Mouse (Mus musculus): ENCODE data around the gene Arpc1b. TPM values are rescaled to one million over a fixed set of nuclear protein-coding genes. Genes with fewer than 3 reads are reported as not detected.
"Not testable (repeated sequence)": the region's sequence is repeated elsewhere in the genome, so short reads cannot be mapped to it uniquely, and the experiment has no call there.

Arpc1b gene
- polyA plus RNA-seq, 1 experiment from 2014 or later: 49.3 TPM

DNA sequence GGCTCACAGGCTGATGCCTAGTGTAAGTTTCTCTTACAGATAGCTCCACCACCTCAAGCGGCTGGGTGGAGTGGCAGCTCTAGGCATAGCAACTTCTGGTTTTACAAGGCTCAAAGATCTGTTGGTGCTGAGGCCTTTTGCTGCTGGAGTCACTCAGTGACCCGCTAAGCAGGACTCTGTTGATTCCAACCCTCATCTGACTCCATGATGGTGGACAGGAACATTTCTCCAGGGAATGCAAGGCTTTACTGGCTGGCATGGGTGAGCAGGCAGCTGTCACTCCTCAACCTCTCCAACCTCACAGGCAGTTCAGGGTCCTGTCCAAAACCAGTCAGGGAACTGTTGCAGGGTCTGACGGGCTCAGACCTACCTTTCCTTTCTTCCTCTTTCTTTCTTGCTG lies 17.0 kb downstream of the Arpc1b start:
- Histone ChIP-seq H3K36me3 (ENCODE audit: control insufficient read depth, insufficient read depth, low read length) (peaks cover 30% of the 10 kb centered on the region), H3K27me3 (ENCODE audit: control insufficient read depth, insufficient read depth, low read length) (no peaks in the 10 kb centered on the region), H3K27ac (ENCODE audit: low read depth, low read length) (no peak overlapping the region), H3K4me2 (replicated peaks; ENCODE audit: low read depth, low read length) (no peak overlapping the region), H3K9me3 (ENCODE audit: control insufficient read depth, low read length) (no peaks in the 10 kb centered on the region), H3K4me3 (ENCODE audit: low read depth, low read length) (no peak overlapping the region), H3K9ac (ENCODE audit: low read depth, low read length) (no peak overlapping the region), H3K4me1 (replicated peaks; ENCODE audit: control insufficient read depth, insufficient read depth, low read length) (no peaks in the 10 kb centered on the region)
- no peak for ATAC-seq (ENCODE audit: low FRiP score)
- DNase-seq (ENCODE audit: low spot score): no peak
- WGBS: 95% methylated on average over 3 of the region's 3 CpGs

DNA sequence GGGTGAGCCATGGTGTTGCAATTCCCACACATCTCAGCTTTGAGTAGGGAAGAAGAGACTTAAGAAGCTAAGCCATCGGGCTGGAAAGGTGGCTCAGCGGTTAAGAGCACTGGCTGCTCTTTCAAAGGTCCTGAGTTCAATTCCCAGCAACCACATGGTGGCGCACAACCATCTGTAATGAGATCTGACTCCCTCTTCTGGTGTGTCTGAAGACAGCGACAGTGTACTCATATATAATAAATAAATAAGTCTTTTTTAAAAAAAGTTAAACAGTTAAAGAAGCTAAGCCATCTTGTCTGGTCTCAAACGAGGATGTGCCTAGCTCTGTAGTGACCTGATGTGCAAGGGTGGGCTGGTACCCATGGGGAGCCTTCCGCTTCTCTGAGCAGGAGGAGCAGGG lies 19.3 kb downstream of the Arpc1b start:
- H3K4me3 ChIP-seq (ENCODE audit: low read depth, low read length); DNase-seq (ENCODE audit: low spot score); H3K4me2 ChIP-seq (replicated peaks; ENCODE audit: low read depth, low read length); H3K27me3 ChIP-seq (ENCODE audit: control insufficient read depth, insufficient read depth, low read length); H3K27ac ChIP-seq (ENCODE audit: low read depth, low read length); ATAC-seq (ENCODE audit: low FRiP score); H3K9ac ChIP-seq (ENCODE audit: low read depth, low read length); H3K4me1 ChIP-seq (replicated peaks; ENCODE audit: control insufficient read depth, insufficient read depth, low read length); H3K9me3 ChIP-seq (ENCODE audit: control insufficient read depth, low read length): not testable (repeated sequence)
- 95% methylated on average over 6 of the region's 6 CpGs for WGBS
- peaks cover 27% of the 10 kb centered on the region for H3K36me3 ChIP-seq (ENCODE audit: control insufficient read depth, insufficient read depth, low read length)

DNA sequence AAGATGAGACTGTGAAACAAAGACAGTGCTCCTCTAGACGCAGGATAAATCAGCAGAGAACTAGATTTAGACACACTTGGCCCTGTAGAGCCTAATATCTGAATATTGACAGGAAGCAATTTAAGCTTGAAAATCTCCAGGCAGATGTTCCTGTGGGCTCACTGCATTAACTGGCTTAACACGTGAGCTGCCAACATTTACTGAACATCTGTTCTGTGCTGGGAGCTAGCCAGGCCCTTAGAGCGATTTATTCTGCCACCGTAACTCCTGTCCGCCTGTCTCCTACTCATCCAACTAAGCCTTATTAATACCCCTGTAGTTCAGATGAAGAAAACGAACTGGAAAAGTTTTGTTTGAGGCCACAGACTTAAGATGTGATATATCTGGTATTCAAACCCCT lies 24.8 kb downstream of the Arpc1b start:
- Histone ChIP-seq H3K4me3 (ENCODE audit: low read depth, low read length) (peak overlapping the region; percentile 94), H3K4me1 (replicated peaks; ENCODE audit: control insufficient read depth, insufficient read depth, low read length) (peaks cover 5% of the 10 kb centered on the region), H3K27ac (ENCODE audit: low read depth, low read length) (no peak overlapping the region), H3K27me3 (ENCODE audit: control insufficient read depth, insufficient read depth, low read length) (no peaks in the 10 kb centered on the region), H3K9ac (ENCODE audit: low read depth, low read length) (peak overlapping the region; percentile 77), H3K4me2 (replicated peaks; ENCODE audit: low read depth, low read length) (peak overlapping the region; percentile 69), H3K36me3 (ENCODE audit: control insufficient read depth, insufficient read depth, low read length) (peaks cover 15% of the 10 kb centered on the region; the same call in 1 of the 2 replicates), H3K9me3 (ENCODE audit: control insufficient read depth, low read length) (no peaks in the 10 kb centered on the region)
- 25% methylated on average over 6 of the region's 6 CpGs for WGBS
- DNase-seq (ENCODE audit: low spot score): no peak
- ATAC-seq (ENCODE audit: low FRiP score): no peak

DNA sequence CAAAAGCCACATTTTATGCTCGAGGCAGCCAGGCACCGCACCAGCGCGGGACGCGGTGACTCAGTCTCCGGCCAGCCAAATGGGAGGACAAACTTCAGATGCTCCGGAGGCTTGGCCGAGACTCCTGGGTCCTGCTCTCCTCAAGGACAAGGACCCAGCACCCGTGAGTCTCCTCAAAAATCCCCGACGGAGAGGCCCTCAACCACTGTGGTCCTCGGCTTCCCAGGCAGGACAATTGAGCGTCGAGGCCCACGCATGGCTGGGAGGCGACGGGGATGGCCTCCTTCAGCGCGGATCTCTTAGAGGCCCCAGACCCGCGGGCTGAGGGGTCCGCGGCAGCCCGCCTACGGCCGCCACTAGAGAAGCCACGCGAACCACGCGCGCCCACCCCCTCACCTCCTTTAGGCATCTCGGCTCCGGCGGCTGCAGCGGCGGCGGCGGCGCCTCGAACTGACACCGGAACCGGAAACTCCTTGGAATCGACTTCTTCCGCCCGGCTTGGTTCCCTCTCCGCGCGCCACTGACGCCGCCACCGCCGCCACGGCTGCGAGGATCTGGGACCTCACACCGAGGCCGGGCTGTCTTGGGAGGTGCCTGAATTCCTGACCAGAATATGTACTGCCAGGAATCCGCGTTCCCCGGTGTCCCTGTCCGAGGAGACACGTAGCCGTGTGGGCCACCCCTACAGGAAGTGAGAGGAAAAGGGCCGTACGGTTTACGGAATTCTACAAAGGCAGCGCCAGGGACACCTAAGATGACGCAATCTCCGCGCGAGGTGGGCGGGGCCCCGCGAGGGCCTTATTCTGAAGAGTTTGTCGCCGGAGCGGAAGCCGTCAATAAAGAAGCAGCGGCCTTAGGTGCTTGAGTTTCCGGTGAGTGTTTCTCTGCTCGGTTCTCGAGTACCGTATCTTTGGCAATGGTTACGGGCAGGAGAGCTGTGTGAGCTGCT lies 25.8 kb downstream of the Arpc1b start, which contains the start of the genes Pdap1 and Bud31:
Gene Pdap1 (minus strand): TSS at position 668 of the 949 bp plus-strand sequence.
Gene Bud31 (plus strand): TSS at position 792 of the 949 bp plus-strand sequence.
- Histone ChIP-seq H3K36me3 (ENCODE audit: control insufficient read depth, insufficient read depth, low read length) (0 out of 2 replicates have a peak, but pooled peaks cover 7% of the 10 kb centered on the region), H3K9me3 (ENCODE audit: control insufficient read depth, low read length) (no peaks in the 10 kb centered on the region), H3K4me3 (ENCODE audit: low read depth, low read length) (peak within 1 kb of the TSS; percentile 94), H3K9ac (ENCODE audit: low read depth, low read length) (peak within 1 kb of the TSS; percentile 77), H3K27ac (ENCODE audit: low read depth, low read length) (peak within 1 kb of the TSS; percentile 75), H3K27me3 (ENCODE audit: control insufficient read depth, insufficient read depth, low read length) (no peaks in the 10 kb centered on the region), H3K4me2 (replicated peaks; ENCODE audit: low read depth, low read length) (peak within 1 kb of the TSS; percentile 69), H3K4me1 (replicated peaks; ENCODE audit: control insufficient read depth, insufficient read depth, low read length) (peaks cover 5% of the 10 kb centered on the region)
- DNase-seq (ENCODE audit: low spot score) (peak; percentile 95), ATAC-seq (ENCODE audit: low FRiP score) (peak; percentile 92)
- under 1% methylated on average over 82 of the region's 84 CpGs for WGBS

DNA sequence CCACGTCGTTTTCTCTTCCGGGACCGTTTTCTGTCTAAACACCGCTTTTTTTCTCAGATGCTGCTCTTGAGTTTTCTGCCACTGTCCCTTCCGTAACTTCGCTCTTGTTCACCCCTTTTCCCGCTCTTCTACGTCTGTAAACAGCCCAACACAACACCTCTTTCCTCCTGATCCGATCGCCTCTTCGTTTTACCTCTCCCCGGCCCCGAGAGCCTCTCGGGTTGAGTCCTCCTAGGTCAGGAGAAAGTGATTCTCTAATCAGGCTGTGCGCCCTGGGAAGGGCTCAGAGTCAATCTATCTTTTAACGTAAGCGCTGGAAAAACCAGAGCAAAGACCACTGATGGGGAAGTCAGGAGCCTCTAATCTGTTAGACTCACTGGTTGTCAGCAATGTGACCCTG lies 26.6 kb downstream of the Arpc1b start:
- ATAC-seq (ENCODE audit: low FRiP score): no peak

DNA sequence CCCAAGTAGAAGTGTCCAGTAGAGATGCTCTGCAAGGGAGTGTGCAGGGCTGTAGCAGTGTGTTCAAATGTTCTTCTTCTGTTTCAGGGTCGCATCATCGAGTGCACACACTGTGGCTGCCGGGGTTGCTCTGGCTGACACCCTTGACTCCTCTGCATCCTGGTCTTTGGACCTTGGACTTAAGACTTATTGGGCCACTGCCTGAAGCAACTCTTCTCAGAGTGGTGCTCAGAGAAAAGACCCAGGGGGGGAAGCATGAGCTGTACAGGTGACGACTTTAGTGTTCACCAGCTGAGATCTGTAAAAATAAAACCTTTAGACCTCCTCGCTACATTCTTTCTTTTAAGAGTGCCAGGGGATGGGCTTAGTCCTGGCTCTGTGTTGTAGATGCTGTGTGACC lies 33.7 kb downstream of the Arpc1b start:
- Histone ChIP-seq H3K4me3 (ENCODE audit: low read depth, low read length) (no peak overlapping the region), H3K9ac (ENCODE audit: low read depth, low read length) (no peak overlapping the region), H3K4me2 (replicated peaks; ENCODE audit: low read depth, low read length) (no peak overlapping the region), H3K4me1 (replicated peaks; ENCODE audit: control insufficient read depth, insufficient read depth, low read length) (no peaks in the 10 kb centered on the region), H3K27me3 (ENCODE audit: control insufficient read depth, insufficient read depth, low read length) (no peaks in the 10 kb centered on the region), H3K36me3 (ENCODE audit: control insufficient read depth, insufficient read depth, low read length) (peaks cover 26% of the 10 kb centered on the region; the same call in 1 of the 2 replicates), H3K27ac (ENCODE audit: low read depth, low read length) (no peak overlapping the region), H3K9me3 (ENCODE audit: control insufficient read depth, low read length) (no peaks in the 10 kb centered on the region)
- DNase-seq (ENCODE audit: low spot score) (no peak), ATAC-seq (ENCODE audit: low FRiP score) (no peak)
- WGBS: 92% methylated on average over 5 of the region's 5 CpGs

More for the DNA sequence above, 26.6 kb downstream of the Arpc1b start:
- Histone ChIP-seq H3K27ac (ENCODE audit: low read depth, low read length) (peak overlapping the region; percentile 75), H3K9me3 (ENCODE audit: control insufficient read depth, low read length) (no peaks in the 10 kb centered on the region), H3K4me2 (replicated peaks; ENCODE audit: low read depth, low read length) (peak overlapping the region; percentile 62), H3K4me3 (ENCODE audit: low read depth, low read length) (peak overlapping the region; percentile 94), H3K36me3 (ENCODE audit: control insufficient read depth, insufficient read depth, low read length) (0 out of 2 replicates have a peak, but pooled peaks cover 11% of the 10 kb centered on the region), H3K27me3 (ENCODE audit: control insufficient read depth, insufficient read depth, low read length) (no peaks in the 10 kb centered on the region), H3K9ac (ENCODE audit: low read depth, low read length) (peak overlapping the region; percentile 77), H3K4me1 (replicated peaks; ENCODE audit: control insufficient read depth, insufficient read depth, low read length) (peaks cover 5% of the 10 kb centered on the region)
- 1% methylated on average over 18 of the region's 18 CpGs for WGBS
- DNase-seq (ENCODE audit: low spot score): no peak

DNA sequence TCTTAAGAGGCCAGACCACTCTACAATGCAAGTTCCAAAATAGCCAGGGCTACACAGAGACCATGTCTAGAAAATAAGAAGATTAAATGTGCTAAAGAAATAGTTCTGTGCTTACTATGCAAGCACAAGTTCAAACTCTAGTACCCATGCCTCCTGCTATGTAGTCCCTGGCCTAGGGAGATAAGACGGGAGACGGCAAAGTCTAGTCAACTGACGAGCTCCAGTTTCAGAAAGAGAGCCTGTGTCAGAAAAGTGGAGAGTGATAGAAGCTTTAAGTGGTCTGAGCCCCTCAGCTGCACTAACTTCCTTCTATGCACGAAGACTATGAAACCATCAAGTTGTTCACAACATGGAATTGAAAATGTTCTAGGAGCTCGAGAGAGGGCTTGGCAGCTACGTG lies 35.3 kb downstream of the Arpc1b start:
- Histone ChIP-seq H3K4me1 (replicated peaks; ENCODE audit: control insufficient read depth, insufficient read depth, low read length) (no peaks in the 10 kb centered on the region), H3K9ac (ENCODE audit: low read depth, low read length) (no peak overlapping the region), H3K36me3 (ENCODE audit: control insufficient read depth, insufficient read depth, low read length) (peaks cover 22% of the 10 kb centered on the region; the same call in 1 of the 2 replicates), H3K9me3 (ENCODE audit: control insufficient read depth, low read length) (no peaks in the 10 kb centered on the region), H3K27ac (ENCODE audit: low read depth, low read length) (no peak overlapping the region), H3K4me3 (ENCODE audit: low read depth, low read length) (no peak overlapping the region), H3K27me3 (ENCODE audit: control insufficient read depth, insufficient read depth, low read length) (no peaks in the 10 kb centered on the region), H3K4me2 (replicated peaks; ENCODE audit: low read depth, low read length) (no peak overlapping the region)
- 92% methylated on average over 6 of the region's 6 CpGs for WGBS
- DNase-seq (ENCODE audit: low spot score): no peak
- ATAC-seq (ENCODE audit: low FRiP score): no peak

DNA sequence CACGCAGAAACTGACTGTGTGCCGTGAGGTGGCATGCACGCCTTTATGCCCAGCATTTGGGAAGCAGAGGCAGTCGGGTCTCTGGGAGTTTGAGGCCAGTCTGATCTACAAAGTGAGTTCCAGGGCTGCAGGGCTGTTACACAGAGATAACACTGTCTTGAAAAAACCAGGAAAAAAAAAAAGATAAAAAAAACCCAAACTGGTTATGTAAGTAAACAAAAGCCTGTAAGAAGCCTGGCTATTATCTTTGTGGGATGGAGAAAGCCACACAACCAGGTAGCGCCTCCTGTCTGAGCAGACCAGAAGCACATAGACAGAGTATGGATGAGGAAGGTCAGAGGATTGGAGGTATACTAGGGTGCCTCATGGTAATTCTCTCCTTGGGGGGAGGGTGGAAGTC lies 38.7 kb downstream of the Arpc1b start:
- Histone ChIP-seq H3K27ac (ENCODE audit: low read depth, low read length) (no peak overlapping the region), H3K27me3 (ENCODE audit: control insufficient read depth, insufficient read depth, low read length) (no peaks in the 10 kb centered on the region), H3K36me3 (ENCODE audit: control insufficient read depth, insufficient read depth, low read length) (peaks cover 15% of the 10 kb centered on the region; the same call in 1 of the 2 replicates), H3K9me3 (ENCODE audit: control insufficient read depth, low read length) (no peaks in the 10 kb centered on the region), H3K4me2 (replicated peaks; ENCODE audit: low read depth, low read length) (no peak overlapping the region), H3K4me3 (ENCODE audit: low read depth, low read length) (no peak overlapping the region), H3K9ac (ENCODE audit: low read depth, low read length) (no peak overlapping the region), H3K4me1 (replicated peaks; ENCODE audit: control insufficient read depth, insufficient read depth, low read length) (no peaks in the 10 kb centered on the region)
- ATAC-seq (ENCODE audit: low FRiP score) (no peak), DNase-seq (ENCODE audit: low spot score) (no peak)
- 94% methylated on average over 5 of the region's 5 CpGs for WGBS
